Comparison of ENCODE assay signal across 22 mouse cellular contexts in the genomic region with DNA sequence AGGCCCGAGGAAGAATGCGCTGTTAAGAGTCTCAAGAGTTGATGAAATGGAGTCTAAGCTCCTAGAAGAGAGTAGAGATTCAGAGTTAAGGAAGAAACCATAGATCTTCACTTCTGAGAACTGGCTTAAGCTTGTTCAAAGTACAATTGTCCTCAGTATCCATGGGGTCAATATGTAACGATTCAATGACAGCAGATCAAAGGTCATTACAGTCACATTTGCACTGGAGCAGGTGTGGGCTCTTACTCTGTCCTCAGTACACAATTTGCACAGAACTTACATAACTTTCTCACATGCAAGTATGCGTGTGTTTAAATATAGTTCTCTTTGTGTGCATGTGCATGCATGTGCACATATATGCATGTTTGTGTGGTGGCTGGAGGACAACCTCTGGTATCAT. TPM values are rescaled to one million over a fixed set of nuclear protein-coding genes. Genes with fewer than 3 reads are reported as not detected.
A peak's percentile ranks its signal among the peaks of the same experiment; 100 is the strongest.
DNase-seq lines count a peak whose midpoint lies in the region; ATAC-seq and TF ChIP-seq lines count a peak whose summit lies in the region.
"Had no signal": no experiment of that assay in that cellular context is flagged by ENCODE, and none has a peak within 500 bp of the region (broad histone marks: within the 10 kb centered on the region; RNA-seq: fewer than 3 reads in every experiment).

No protein-coding gene starts in this region.

- peak; percentile 31 for DNase-seq in kidney, adult 11 months
- DNase-seq in kidney, postnatal 4 days = no peak
- peak; percentile 94 for DNase-seq in liver, adult 2 months (ENCODE audit: extremely low read depth, low read depth, low spot score)
- no peak for DNase-seq in liver, embryonic 11.5 days (ENCODE audit: low spot score)
- peak; percentile 40 for DNase-seq in yolk sac, embryonic 10.5 days (ENCODE audit: low spot score)
- DNase-seq in right cerebral cortex, postnatal 14 days = no peak
- DNase-seq: adrenal gland, postnatal 10 days; B cell, adult 2 months; cerebellum, adult 11 months; cerebellum, adult 8-10 months; cerebellum, postnatal 25 days; gastrocnemius, postnatal 10 days; heart, adult 18-20 months; heart, postnatal 10 days; heart, postnatal 4 days had no signal

- peak overlapping the region; percentile 99 for H3K27ac ChIP-seq in liver, adult 2 months (replicated peaks; ENCODE audit: insufficient read depth, low read depth, low read length)
- no peak overlapping the region for H3K27ac ChIP-seq in liver, embryonic 11.5 days (ENCODE audit: low read depth, low read length)
- no peak overlapping the region for H3K27ac ChIP-seq in intestine, postnatal 0 days (ENCODE audit: low read depth, low read length)
- H3K27ac ChIP-seq: embryonic facial prominence, embryonic 12.5 days; forebrain, embryonic 15.5 days; heart, embryonic 10.5 days had no signal

- 56% methylated on average over 4 of the region's 4 CpGs for WGBS in liver, adult 2 months
- WGBS in liver, embryonic 11.5 days = 88% methylated on average over 4 of the region's 4 CpGs
- WGBS in intestine, postnatal 0 days = 68% methylated on average over 4 of the region's 4 CpGs

- no peak overlapping the region for H3K4me2 ChIP-seq in liver, embryonic 11.5 days
- no peak overlapping the region for H3K4me2 ChIP-seq in intestine, postnatal 0 days (replicated peaks; ENCODE audit: low read depth)
- H3K4me2 ChIP-seq: embryonic facial prominence, embryonic 12.5 days; forebrain, embryonic 15.5 days had no signal

- no peak for TF ChIP-seq CTCF in liver, adult 2 months (IDR thresholded peaks at IDR 0.05; ENCODE audit: low read depth, low read length)
- no peak for TF ChIP-seq CTCF in intestine, postnatal 0 days (IDR thresholded peaks at IDR 0.05; ENCODE audit: low read depth)

- no peaks in the 10 kb centered on the region for H3K27me3 ChIP-seq in liver, adult 2 months (ENCODE audit: control insufficient read depth, insufficient read depth, low read length)
- no peaks in the 10 kb centered on the region for H3K27me3 ChIP-seq in liver, embryonic 11.5 days (replicated peaks; ENCODE audit: control insufficient read depth, insufficient read depth, low read length)
- no peaks in the 10 kb centered on the region for H3K27me3 ChIP-seq in intestine, postnatal 0 days (replicated peaks; ENCODE audit: control insufficient read depth, insufficient read depth, low read length)
- H3K27me3 ChIP-seq: embryonic facial prominence, embryonic 12.5 days; forebrain, embryonic 15.5 days had no signal

- ATAC-seq in liver, embryonic 11.5 days (replicated peaks; ENCODE audit: low FRiP score) = no peak
- ATAC-seq in intestine, postnatal 0 days = peak; percentile 73
- ATAC-seq: CD4-positive, CD25-positive, alpha-beta regulatory T cell, adult 4 months; forebrain, embryonic 15.5 days had no signal

- no peak for TF ChIP-seq POLR2A in liver, adult 2 months (IDR thresholded peaks at IDR 0.05; ENCODE audit: extremely low read depth, insufficient read depth, low read length)

- peaks cover 17% of the 10 kb centered on the region for H3K4me1 ChIP-seq in liver, adult 2 months (ENCODE audit: control insufficient read depth, insufficient read depth, low read length)
- H3K4me1 ChIP-seq in liver, embryonic 11.5 days (replicated peaks; ENCODE audit: control insufficient read depth, insufficient read depth, low read length) = peaks cover 7% of the 10 kb centered on the region
- H3K4me1 ChIP-seq in intestine, postnatal 0 days (replicated peaks; ENCODE audit: control insufficient read depth, insufficient read depth, low read length) = peaks cover 4% of the 10 kb centered on the region; the same call in 1 of the 2 replicates
- H3K4me1 ChIP-seq: embryonic facial prominence, embryonic 12.5 days; forebrain, embryonic 15.5 days; heart, embryonic 10.5 days had no signal

- H3K9me3 ChIP-seq in liver, embryonic 11.5 days (ENCODE audit: control insufficient read depth, low read length) = no peaks in the 10 kb centered on the region
- H3K9me3 ChIP-seq in intestine, postnatal 0 days (ENCODE audit: control insufficient read depth) = no peaks in the 10 kb centered on the region
- H3K9me3 ChIP-seq: embryonic facial prominence, embryonic 12.5 days; forebrain, embryonic 15.5 days; G1E; heart, embryonic 10.5 days had no signal

- H3K4me3 ChIP-seq in liver, adult 2 months (ENCODE audit: insufficient read depth, low read depth, low read length) = no peak overlapping the region
- H3K4me3 ChIP-seq in liver, embryonic 11.5 days (ENCODE audit: low read depth, low read length) = no peak overlapping the region
- H3K4me3 ChIP-seq in intestine, postnatal 0 days (ENCODE audit: low read depth, low read length) = no peak overlapping the region
- H3K4me3 ChIP-seq: embryonic facial prominence, embryonic 12.5 days; forebrain, embryonic 15.5 days; heart, embryonic 10.5 days had no signal

- no peak overlapping the region for H3K9ac ChIP-seq in liver, adult 2 months (ENCODE audit: low read depth, low read length)
- no peak overlapping the region for H3K9ac ChIP-seq in liver, embryonic 11.5 days (ENCODE audit: low read depth, low read length)
- H3K9ac ChIP-seq in intestine, postnatal 0 days (ENCODE audit: low read depth, low read length) = no peak overlapping the region
- H3K9ac ChIP-seq: embryonic facial prominence, embryonic 12.5 days; forebrain, embryonic 15.5 days had no signal

- no peaks in the 10 kb centered on the region; the same call in 1 of the 2 replicates for H3K79me2 ChIP-seq in liver, adult 2 months (ENCODE audit: control insufficient read depth, insufficient read depth, low read length)

- no peaks in the 10 kb centered on the region for H3K36me3 ChIP-seq in liver, adult 2 months (ENCODE audit: control insufficient read depth, insufficient read depth, low read length)
- H3K36me3 ChIP-seq in liver, embryonic 11.5 days (ENCODE audit: control insufficient read depth, insufficient read depth, low read length) = no peaks in the 10 kb centered on the region
- no peaks in the 10 kb centered on the region for H3K36me3 ChIP-seq in intestine, postnatal 0 days (ENCODE audit: control insufficient read depth, insufficient read depth)
- H3K36me3 ChIP-seq: embryonic facial prominence, embryonic 12.5 days; forebrain, embryonic 15.5 days; heart, embryonic 10.5 days had no signal

RNA-seq across cellular contexts. Expression of gene Dis3l2, which starts 9.4 kb away (rescaled TPM):
- 13.2 and 13.4 TPM in 2 replicates for total RNA-seq in liver, adult 2 months (2014; rRNA removed)
- polyA plus RNA-seq in liver, adult 2 months (2012; rRNA removed) = 7.7 and 9.0 TPM in 2 replicates
- 20.2 and 21.2 TPM in 2 replicates for polyA plus RNA-seq in liver, embryonic 11.5 days (2014; fragmentation: Nextera tagmentation; extraction: Ambion mirVana)
- 11.7 and 12.5 TPM in 2 replicates for polyA plus RNA-seq in intestine, postnatal 0 days (2015; fragmentation: Nextera tagmentation; extraction: Ambion mirVana)

RNA-seq across cellular contexts. Expression of gene Nppc, which starts 42.7 kb away (rescaled TPM):
- total RNA-seq in liver, adult 2 months (2014; rRNA removed) = not detected in 2 replicates
- not detected in 2 replicates for polyA plus RNA-seq in liver, adult 2 months (2012; rRNA removed)
- polyA plus RNA-seq in liver, embryonic 11.5 days (2014; fragmentation: Nextera tagmentation; extraction: Ambion mirVana) = not detected in 2 replicates
- polyA plus RNA-seq in intestine, postnatal 0 days (2015; fragmentation: Nextera tagmentation; extraction: Ambion mirVana) = 0.30 and 0.38 TPM in 2 replicates
- total RNA-seq: adrenal gland, postnatal 4 days; G1E; heart, adult 18-20 months had no signal
- polyA plus RNA-seq: CD4-positive, CD25-positive, alpha-beta regulatory T cell, adult 4 months; G1E had no signal

Comparison
In these comparisons a context has a peak if more than half of its experiments do, and no peak if none do; other contexts are left out.
1. DNase-seq: peak in kidney, adult 11 months (single experiment), liver, adult 2 months (single experiment) and yolk sac, embryonic 10.5 days (single experiment); none in kidney, postnatal 4 days (0 of 2), liver, embryonic 11.5 days (single experiment) and right cerebral cortex, postnatal 14 days (single experiment).